Mouse (Mus musculus) activated CD4-positive, CD25-positive, alpha-beta regulatory T cell, adult 4 months (primary cell): ENCODE measurements at regions not wholly inside any gene's neighbourhood (a gene's known extent, or its start where the extent isn't known, plus 50 kb on each side); places are given as distances from the start of the nearest gene placed in this dataset.
A peak's percentile ranks its signal among the peaks of the same experiment; 100 is the strongest.

Source experiments
- ATAC-seq: one replicate; pipeline ENCODE4 v1.8.0; 2017

- ATAC-seq = peak; percentile 53
Measured at GRCm38 (mm10) chr14:15273107-15273506, 165.7 kb downstream of the Lrrc3b start.

GRCm38 (mm10) chr14:15272364-15272763 lies 166.4 kb downstream of the Lrrc3b start:
- peak; percentile 71 for ATAC-seq

GRCm38 (mm10) chr14:15266287-15266686 lies 172.5 kb downstream of the Lrrc3b start:
- peak; percentile 43 for ATAC-seq

- ATAC-seq = no peak
Measured at GRCm38 (mm10) chr14:15262996-15263395, 175.8 kb downstream of the Lrrc3b start.

GRCm38 (mm10) chr14:15255729-15256128 lies 183.1 kb downstream of the Lrrc3b start:
- ATAC-seq = no peak

GRCm38 (mm10) chr14:15205626-15206025 lies 233.2 kb downstream of the Lrrc3b start:
- no peak for ATAC-seq

- no peak for ATAC-seq
Measured at GRCm38 (mm10) chr14:15204284-15204683, 234.5 kb downstream of the Lrrc3b start.
